Mouse (Mus musculus): Measurements from ENCODE around the gene Farsb. TPM values are rescaled to one million over a fixed set of nuclear protein-coding genes. Genes with fewer than 3 reads are reported as not detected.

Farsb gene
- polyA plus RNA-seq, 1 experiment: 13.6 TPM

GRCm38 (mm10) chr1:78375058-78375457, 113.6 kb downstream of the Farsb start:
- peaks cover 3% of the 10 kb centered on the region; the same call in 1 of the 2 replicates for H3K4me1 ChIP-seq (ENCODE audit: control insufficient read depth, insufficient read depth, low read length)
- 86% methylated on average over 3 of the region's 3 CpGs for WGBS
- TF ChIP-seq CTCF (IDR thresholded peaks at IDR 0.05; ENCODE audit: insufficient read depth, low read length): no peak
- TF ChIP-seq POLR2A (IDR thresholded peaks at IDR 0.05; ENCODE audit: borderline replicate concordance, extremely low read depth, low read depth, low read length): no peak
- no peak for DNase-seq
- H3K4me3 ChIP-seq (replicated peaks; ENCODE audit: extremely low read depth, low read depth, low read length): no peak overlapping the region

DNA sequence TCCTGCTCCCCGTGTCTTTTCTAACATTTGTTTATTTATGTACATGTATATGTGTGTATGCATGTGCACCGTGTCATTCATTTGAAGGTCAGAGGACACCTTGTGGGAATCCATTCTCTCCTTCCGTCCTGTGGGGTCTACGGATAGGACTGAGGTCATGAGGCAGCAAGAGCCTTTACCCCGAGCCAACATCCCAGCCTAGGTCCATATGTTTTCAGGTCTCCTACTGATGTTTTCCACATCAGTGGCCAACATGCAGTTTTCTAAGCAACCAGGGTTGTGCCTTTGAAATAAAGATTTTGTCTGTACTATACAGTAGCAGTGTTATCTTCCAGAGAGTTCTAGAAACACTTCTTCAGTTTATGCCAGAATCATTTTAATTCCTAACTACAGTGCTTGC, 114.9 kb downstream of the Farsb start:
- 80% methylated on average over 5 of the region's 5 CpGs for WGBS
- TF ChIP-seq POLR2A (IDR thresholded peaks at IDR 0.05; ENCODE audit: borderline replicate concordance, extremely low read depth, low read depth, low read length): no peak
- no peak for TF ChIP-seq CTCF (IDR thresholded peaks at IDR 0.05; ENCODE audit: insufficient read depth, low read length)

DNA sequence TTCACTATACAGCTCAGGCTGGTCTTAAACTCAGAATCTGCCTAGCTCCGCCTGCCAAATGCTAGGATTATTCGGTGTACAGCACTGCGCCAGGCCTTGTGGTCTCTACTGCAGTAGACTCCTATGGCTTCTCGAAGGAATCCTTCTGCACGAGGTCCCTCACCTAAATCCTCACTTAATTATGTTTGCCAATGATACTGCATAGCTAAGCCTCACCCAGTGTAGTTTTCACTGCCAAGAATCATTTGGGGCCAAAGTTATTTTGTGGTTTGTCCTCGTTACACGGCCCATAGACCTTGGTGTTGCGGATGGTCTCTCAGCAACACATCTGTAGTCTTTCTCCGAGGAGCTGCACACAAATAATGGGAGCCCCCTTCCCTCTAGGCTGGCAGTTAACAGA, 116.4 kb downstream of the Farsb start:
- Histone ChIP-seq H3K4me3 (replicated peaks; ENCODE audit: extremely low read depth, low read depth, low read length) (no peak overlapping the region), H3K4me1 (ENCODE audit: control insufficient read depth, insufficient read depth, low read length) (peaks cover 3% of the 10 kb centered on the region; the same call in 1 of the 2 replicates)
- 81% methylated on average over 9 of the region's 9 CpGs for WGBS
- no peak for DNase-seq
- no peak for TF ChIP-seq CTCF (IDR thresholded peaks at IDR 0.05; ENCODE audit: insufficient read depth, low read length)
- no peak for TF ChIP-seq POLR2A (IDR thresholded peaks at IDR 0.05; ENCODE audit: borderline replicate concordance, extremely low read depth, low read depth, low read length)

More for the DNA sequence above, 114.9 kb downstream of the Farsb start:
- peaks cover 3% of the 10 kb centered on the region; the same call in 1 of the 2 replicates for H3K4me1 ChIP-seq (ENCODE audit: control insufficient read depth, insufficient read depth, low read length)
- DNase-seq: no peak
- H3K4me3 ChIP-seq (replicated peaks; ENCODE audit: extremely low read depth, low read depth, low read length): no peak overlapping the region

DNA sequence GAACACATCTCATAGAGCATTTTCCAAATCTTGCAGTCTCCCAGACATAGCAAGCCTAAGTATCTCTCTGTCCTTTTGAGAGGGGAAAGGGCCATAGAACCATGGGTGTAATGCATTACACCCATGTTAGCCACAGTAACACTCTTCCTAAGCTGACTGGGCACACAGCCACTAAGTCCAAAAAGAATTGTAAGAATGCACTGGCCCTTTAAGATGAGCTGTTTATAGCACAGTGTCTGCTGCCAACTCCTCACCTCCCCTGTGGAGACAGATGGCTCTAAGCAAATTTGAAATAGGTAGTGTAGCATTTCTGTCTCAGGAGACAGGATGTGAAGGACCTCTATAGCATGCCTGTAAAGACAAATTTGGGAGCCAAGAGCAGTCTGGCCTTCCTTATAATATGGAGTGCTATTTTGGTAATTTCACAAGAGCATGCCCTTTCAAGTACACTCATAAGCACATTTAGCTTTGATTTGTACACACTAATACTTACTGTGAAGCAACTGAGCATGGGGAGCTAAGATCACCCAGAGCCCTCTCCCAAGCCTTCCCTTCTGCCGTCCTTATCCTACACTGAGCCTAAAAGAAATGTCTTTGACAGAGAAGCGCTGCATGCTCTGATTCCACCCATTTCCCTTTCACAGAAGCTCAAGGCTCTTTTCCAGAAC, 117.0 kb downstream of the Farsb start:
- TF ChIP-seq POLR2A (IDR thresholded peaks at IDR 0.05; ENCODE audit: borderline replicate concordance, extremely low read depth, low read depth, low read length) (no peak), CTCF (IDR thresholded peaks at IDR 0.05; ENCODE audit: insufficient read depth, low read length) (no peak)
- no peak overlapping the region for H3K4me3 ChIP-seq (replicated peaks; ENCODE audit: extremely low read depth, low read depth, low read length)
- H3K4me1 ChIP-seq (ENCODE audit: control insufficient read depth, insufficient read depth, low read length): peaks cover 3% of the 10 kb centered on the region; the same call in 1 of the 2 replicates
- no peak for DNase-seq
- 75% methylated on average over 2 of the region's 2 CpGs for WGBS

GRCm38 (mm10) chr1:78370121-78370520, 118.6 kb downstream of the Farsb start:
- no peak for TF ChIP-seq CTCF (IDR thresholded peaks at IDR 0.05; ENCODE audit: insufficient read depth, low read length)
- TF ChIP-seq POLR2A (IDR thresholded peaks at IDR 0.05; ENCODE audit: borderline replicate concordance, extremely low read depth, low read depth, low read length): no peak
- DNase-seq: no peak
- no peak overlapping the region for H3K4me3 ChIP-seq (replicated peaks; ENCODE audit: extremely low read depth, low read depth, low read length)
- peaks cover 3% of the 10 kb centered on the region; the same call in 1 of the 2 replicates for H3K4me1 ChIP-seq (ENCODE audit: control insufficient read depth, insufficient read depth, low read length)
- WGBS: 26% methylated on average over 6 of the region's 6 CpGs

Other genes starting within 250 kb of the Farsb start
- 25.1 and 33.7 TPM in 2 replicates for gene Sgpp2, start 178.6 kb downstream of the Farsb start, polyA plus RNA-seq (2012; rRNA removed)
- 1.2 and 1.6 TPM in 2 replicates for gene Mogat1, start 22.1 kb upstream of the Farsb start, polyA plus RNA-seq (2012; rRNA removed)
- gene BC035947, start 23.3 kb upstream of the Farsb start, polyA plus RNA-seq (2012; rRNA removed): 0.03 and 0.04 TPM in 2 replicates
- gene Acsl3, start 168.9 kb upstream of the Farsb start, polyA plus RNA-seq (2012; rRNA removed): 4.1 and 6.6 TPM in 2 replicates
- gene Utp14b, start 169.1 kb upstream of the Farsb start, polyA plus RNA-seq (2012; rRNA removed): 0.51 and 0.83 TPM in 2 replicates

Measured in lung, adult 2 months (tissue).